Mouse (Mus musculus) stomach, postnatal 0 days (tissue): Measurements from ENCODE around the gene Tdrd5. TPM values are rescaled to one million over a fixed set of nuclear protein-coding genes. Genes with fewer than 3 reads are reported as not detected.
"Not testable (repeated sequence)": the region's sequence is repeated elsewhere in the genome, so short reads cannot be mapped to it uniquely, and the experiment has no call there.

Source experiments
- ATAC-seq: fragments of 200-750 bp; cut with Nextera tagmentation; 2 replicates; pipeline ENCODE4 v1.8.0; 2017; ENCODE audit not compliant: low FRiP score, low TSS enrichment
- DNase-seq: peaks from one replicate; pipeline ENCODE4 v3.0.0-alpha.2; 2016; ENCODE audit warnings: low spot score
- H3K27ac ChIP-seq: fragments of 300-500 bp; sonication (generic); replicated peaks from 2 replicates; pipeline ENCODE4 v1.5.1; 2014; ENCODE audit warnings: mild to moderate bottlenecking, control low read depth
- H3K27me3 ChIP-seq: fragments of 300-500 bp; sonication (generic); 2 replicates; pipeline ENCODE4 v1.6.1; 2014; ENCODE audit warnings: low read length; ENCODE audit not compliant: control insufficient read depth, insufficient read depth
- H3K36me3 ChIP-seq: fragments of 300-500 bp; sonication (generic); 2 replicates; pipeline ENCODE4 v1.6.1; 2014; ENCODE audit warnings: low read length, mixed read lengths; ENCODE audit not compliant: control insufficient read depth, insufficient read depth
- H3K4me1 ChIP-seq: fragments of 300-500 bp; sonication (generic); replicated peaks from 2 replicates; pipeline ENCODE4 v1.6.1; 2014; ENCODE audit warnings: antibody characterized with exemption; ENCODE audit not compliant: control insufficient read depth, insufficient read depth
- H3K4me2 ChIP-seq: fragments of 300-500 bp; sonication (generic); replicated peaks from 2 replicates; pipeline ENCODE4 v1.6.1; 2014; ENCODE audit warnings: low read depth, mild to moderate bottlenecking, control low read depth, moderate library complexity
- H3K4me3 ChIP-seq: fragments of 300-500 bp; sonication (generic); 2 replicates; pipeline ENCODE4 v1.5.1; 2014; ENCODE audit warnings: low read depth, low read length, control low read depth
- H3K9ac ChIP-seq: fragments of 300-500 bp; sonication (generic); 2 replicates; pipeline ENCODE4 v1.6.1; 2014; ENCODE audit warnings: mild to moderate bottlenecking, low read length, control low read depth, mixed read lengths
- H3K9me3 ChIP-seq: fragments of 300-500 bp; sonication (generic); 2 replicates; pipeline ENCODE4 v1.6.1; 2016; ENCODE audit warnings: low read length; ENCODE audit not compliant: control insufficient read depth
- CTCF ChIP-seq: IDR thresholded peaks from 2 replicates; pipeline ENCODE4 v1.5.1; 2016; ENCODE audit warnings: antibody characterized with exemption, low read depth, mild to moderate bottlenecking, moderate library complexity
- EP300 ChIP-seq: optimal IDR thresholded peaks from 2 replicates; pipeline ENCODE3; 2016; ENCODE audit warnings: antibody characterized with exemption
- WGBS: fragments of 180-500 bp; shearing (Covaris S2); extraction: QIAGEN DNeasy Blood & Tissue Kit; methylation state at CpG from one replicate; pipeline ENCODE4 v1.1.7; 2014; 5-methylcytosine and 5-hydroxymethylcytosine counted together
- polyA plus RNA-seq: library from polyadenylated mRNA; unstranded; fragments of >200 nt; fragmentation: Nextera tagmentation; extraction: Ambion mirVana; gene quantifications from 2 replicates; pipeline ENCODE4 v1.2.1, GENCODE M21; 2015

Tdrd5 gene
- polyA plus RNA-seq, 1 experiment from 2014 or later: 0.13 TPM

- Histone ChIP-seq H3K4me3 (no peak overlapping the region), H3K4me1 (no peaks in the 10 kb centered on the region), H3K36me3 (no peaks in the 10 kb centered on the region), H3K9me3 (no peaks in the 10 kb centered on the region), H3K27me3 (no peaks in the 10 kb centered on the region), H3K4me2 (no peak overlapping the region), H3K9ac (no peak overlapping the region), H3K27ac (no peak overlapping the region)
- DNase-seq (no peak), ATAC-seq (no peak)
- TF ChIP-seq CTCF (no peak), EP300 (no peak)
- WGBS: 41% methylated on average over 5 of the region's 5 CpGs
Observed at GRCm38 (mm10) chr1:156271654-156272053, 31.8 kb downstream of the Tdrd5 start.

GRCm38 (mm10) chr1:156270471-156270870, 33.0 kb downstream of the Tdrd5 start:
- Histone ChIP-seq H3K27me3 (no peaks in the 10 kb centered on the region), H3K9me3 (no peaks in the 10 kb centered on the region)
- TF ChIP-seq CTCF (no peak), EP300 (no peak)

DNA sequence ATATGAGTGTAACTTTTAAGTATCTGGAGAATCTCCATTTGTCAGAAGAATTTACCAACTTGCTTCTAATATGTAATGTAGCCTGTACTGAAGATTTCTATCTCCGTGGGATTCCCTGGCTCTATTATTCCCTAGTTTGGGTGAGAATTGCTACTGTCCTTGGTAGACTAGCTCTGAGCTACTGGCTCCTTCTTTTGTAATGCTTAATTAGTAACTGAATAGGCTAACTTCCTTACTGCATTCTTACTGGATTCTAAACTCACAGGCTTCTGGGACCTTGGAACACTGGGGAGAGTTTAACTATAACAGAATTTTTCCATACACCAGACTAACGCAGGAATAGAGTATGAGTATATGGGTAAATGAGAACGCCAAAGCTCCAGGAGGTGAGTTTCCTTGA, 34.9 kb downstream of the Tdrd5 start:
- not testable (repeated sequence) for ATAC-seq, DNase-seq, H3K4me3 ChIP-seq

More at GRCm38 (mm10) chr1:156270471-156270870, 33.0 kb downstream of the Tdrd5 start:
- WGBS: 78% methylated on average over 9 of the region's 9 CpGs
- Histone ChIP-seq H3K4me1 (no peaks in the 10 kb centered on the region), H3K36me3 (no peaks in the 10 kb centered on the region), H3K27ac (no peak overlapping the region), H3K9ac (no peak overlapping the region), H3K4me3 (no peak overlapping the region), H3K4me2 (no peak overlapping the region)
- DNase-seq (no peak), ATAC-seq (no peak)

GRCm38 (mm10) chr1:156263946-156264345, 39.5 kb downstream of the Tdrd5 start:
- Histone ChIP-seq H3K4me2 (no peak overlapping the region), H3K27ac (no peak overlapping the region), H3K4me3 (no peak overlapping the region), H3K27me3 (no peaks in the 10 kb centered on the region), H3K4me1 (no peaks in the 10 kb centered on the region), H3K9me3 (no peaks in the 10 kb centered on the region), H3K36me3 (no peaks in the 10 kb centered on the region), H3K9ac (no peak overlapping the region)
- DNase-seq (no peak), ATAC-seq (no peak)
- TF ChIP-seq EP300: no peak
- no peak for TF ChIP-seq CTCF
- 91% methylated on average over 8 of the region's 8 CpGs for WGBS

More for the DNA sequence above, 34.9 kb downstream of the Tdrd5 start:
- not testable (repeated sequence) for H3K36me3 ChIP-seq, H3K4me1 ChIP-seq, H3K27me3 ChIP-seq, H3K4me2 ChIP-seq, H3K27ac ChIP-seq, H3K9me3 ChIP-seq, H3K9ac ChIP-seq
- 32% methylated on average over 3 of the region's 3 CpGs for WGBS

- Histone ChIP-seq H3K4me2 (no peak overlapping the region), H3K36me3 (no peaks in the 10 kb centered on the region), H3K27ac (no peak overlapping the region), H3K9me3 (no peaks in the 10 kb centered on the region), H3K4me1 (no peaks in the 10 kb centered on the region), H3K4me3 (no peak overlapping the region), H3K9ac (no peak overlapping the region), H3K27me3 (no peaks in the 10 kb centered on the region)
- 60% methylated on average over 2 of the region's 2 CpGs for WGBS
- ATAC-seq: no peak
- TF ChIP-seq EP300 (no peak), CTCF (peak; percentile 92)
- DNase-seq: peak; percentile 72
Observed at GRCm38 (mm10) chr1:156263352-156263751, 40.1 kb downstream of the Tdrd5 start.

DNA sequence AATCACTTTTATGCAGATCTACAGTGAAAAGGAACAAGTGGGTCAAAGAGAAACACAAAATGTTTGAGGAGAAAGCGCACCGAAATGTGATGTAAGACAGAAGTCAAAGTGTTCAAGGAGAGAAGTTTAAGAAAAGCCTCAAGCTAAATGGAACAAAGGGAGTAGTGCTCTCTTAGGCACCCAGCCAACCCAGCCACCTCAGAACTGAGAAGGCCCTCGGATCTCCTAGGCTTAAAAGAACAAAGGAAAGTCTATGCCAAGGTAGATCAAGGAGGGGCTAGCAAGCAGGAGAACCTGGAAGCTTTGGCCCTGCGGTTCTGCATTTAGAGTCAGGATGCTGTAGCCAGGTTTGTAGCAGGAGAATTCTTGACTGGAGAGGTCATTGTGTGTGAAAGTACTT, 48.6 kb downstream of the Tdrd5 start:
- ATAC-seq: no peak
- 62% methylated on average over 4 of the region's 4 CpGs for WGBS
- TF ChIP-seq CTCF (no peak), EP300 (no peak)
- Histone ChIP-seq H3K36me3 (no peaks in the 10 kb centered on the region), H3K9ac (no peak overlapping the region), H3K27me3 (no peaks in the 10 kb centered on the region), H3K9me3 (no peaks in the 10 kb centered on the region), H3K27ac (no peak overlapping the region), H3K4me2 (no peak overlapping the region), H3K4me3 (no peak overlapping the region), H3K4me1 (no peaks in the 10 kb centered on the region)
- DNase-seq: no peak

DNA sequence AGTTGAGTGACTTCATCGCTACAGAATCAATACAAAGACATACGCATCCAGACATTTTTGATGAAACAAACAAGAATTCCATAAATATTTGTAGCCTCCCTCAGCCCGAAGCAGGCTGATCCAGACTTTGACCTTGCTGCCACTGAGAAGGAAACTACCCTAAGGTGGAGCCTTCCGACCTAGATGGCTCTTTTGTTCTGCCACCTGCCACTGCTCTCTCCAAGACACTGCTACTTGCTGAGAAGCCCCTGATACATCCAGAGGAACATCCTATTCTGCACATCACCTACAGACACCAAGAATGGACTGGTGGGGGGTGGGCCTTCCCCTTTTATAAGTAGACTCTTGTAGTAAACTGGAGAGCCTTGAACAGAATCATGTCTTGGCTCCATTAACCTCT, 52.4 kb downstream of the Tdrd5 start:
- H3K4me1 ChIP-seq, H3K27me3 ChIP-seq, H3K27ac ChIP-seq, H3K9ac ChIP-seq, ATAC-seq, H3K4me3 ChIP-seq, H3K4me2 ChIP-seq, H3K36me3 ChIP-seq, H3K9me3 ChIP-seq, DNase-seq: not testable (repeated sequence)
- 67% methylated on average over 4 of the region's 4 CpGs for WGBS
